Mouse (Mus musculus) ES-E14 (cell line): ENCODE measurements around the gene Med18. TPM values are rescaled to one million over a fixed set of nuclear protein-coding genes. Genes with fewer than 3 reads are reported as not detected.

ENCODE experiments used
- DNase-seq: peaks from one replicate; pipeline ENCODE4 v3.0.0-alpha.2; 2013; ENCODE audit warnings: low read depth, low spot score
- H3K27ac ChIP-seq: 2 replicates; pipeline ENCODE4 v1.5.1; 2012; ENCODE audit warnings: low read depth, mild to moderate bottlenecking, low read length, moderate library complexity, mixed read lengths; ENCODE audit not compliant: poor library complexity, insufficient read depth, severe bottlenecking
- H3K36me3 ChIP-seq: 2 replicates; pipeline ENCODE4 v1.6.1; 2012; ENCODE audit warnings: mild to moderate bottlenecking, low read length, moderate library complexity, mixed read lengths; ENCODE audit not compliant: control insufficient read depth, poor library complexity, insufficient read depth, severe bottlenecking
- H3K4me1 ChIP-seq, 2 experiments: fragments of 150-350 bp in 1 of 2; sonication (generic) in 1 of 2; 2 replicates each; pipeline ENCODE4 v1.6.1; 2012; ENCODE audit warnings: low read length in 2 of 2, mild to moderate bottlenecking in 1 of 2, mixed read lengths in 1 of 2; ENCODE audit not compliant: control insufficient read depth in 2 of 2, insufficient read depth in 2 of 2, poor library complexity in 1 of 2
- H3K4me3 ChIP-seq, 2 experiments: fragments of 150-350 bp in 1 of 2; sonication (generic) in 1 of 2; 2 replicates each; pipeline ENCODE4 v1.5.1; 2012; ENCODE audit warnings: low read length in 2 of 2, low read depth in 1 of 2, mild to moderate bottlenecking in 1 of 2, mixed read lengths in 1 of 2; ENCODE audit not compliant: insufficient read depth in 1 of 2, poor library complexity in 1 of 2, severe bottlenecking in 1 of 2
- H3K9ac ChIP-seq: 2 replicates; pipeline ENCODE4 v1.6.1; 2012; ENCODE audit warnings: low read depth, mild to moderate bottlenecking, low read length, mixed read lengths; ENCODE audit not compliant: poor library complexity, insufficient read depth, severe bottlenecking
- H3K9me3 ChIP-seq: fragments of 150-350 bp; sonication (generic); 2 replicates; pipeline ENCODE4 v1.6.1; 2012; ENCODE audit warnings: low read depth, mild to moderate bottlenecking, low read length; ENCODE audit not compliant: control insufficient read depth, insufficient read depth
- CHD2 ChIP-seq: IDR thresholded peaks from 2 replicates; pipeline ENCODE4 v1.6.1; 2014; ENCODE audit warnings: mild to moderate bottlenecking, low read depth, low read length, inconsistent platforms
- HCFC1 ChIP-seq: IDR thresholded peaks from 2 replicates; pipeline ENCODE4 v1.6.1; 2012; ENCODE audit warnings: low read length, inconsistent platforms, borderline replicate concordance; ENCODE audit not compliant: insufficient read depth
- MAFK ChIP-seq: IDR thresholded peaks from 2 replicates; pipeline ENCODE4 v1.6.1; 2014; ENCODE audit warnings: mild to moderate bottlenecking, low read depth, low read length, inconsistent platforms; ENCODE audit not compliant: insufficient read depth
- ZC3H11A ChIP-seq: IDR thresholded peaks from 2 replicates; pipeline ENCODE4 v1.6.1; 2012; ENCODE audit warnings: low read depth, mild to moderate bottlenecking, inconsistent platforms, low read length, borderline replicate concordance
- ZNF384 ChIP-seq: IDR thresholded peaks from 2 replicates; pipeline ENCODE4 v1.6.1; 2012; ENCODE audit warnings: low read depth, low read length, inconsistent platforms
- in situ Hi-C, 2 experiments: fragments of 600-800 bp; cut with MboI; formaldehyde crosslinking; loops; one replicate each; pipeline ENCODE4 v1.15.1; 2025; ENCODE audit warnings: low sequenced_read_pairs in 2 of 2, inconsistent platforms in 1 of 2; ENCODE audit not compliant: unreplicated experiment in 2 of 2
- total RNA-seq: library from RNA; depleted of rRNA; stranded (reverse); fragments of 300-350 nt; gene quantifications from 2 replicates; pipeline ENCODE4 v1.2.3, GENCODE M21; 2012

Gene Med18
- total RNA-seq, 1 experiment = 32.8 TPM

- peaks cover 19% of the 10 kb centered on the region for H3K36me3 ChIP-seq
- no peak for DNase-seq
- peak overlapping the region; percentile 92 to 94 for H3K4me3 ChIP-seq
- H3K27ac ChIP-seq = peak overlapping the region; percentile 31; the same call in 1 of the 2 replicates
- no peak for TF ChIP-seq ZC3H11A
- no peak for TF ChIP-seq HCFC1
- no peak for TF ChIP-seq CHD2
- TF ChIP-seq ZNF384 = no peak
- no peak for TF ChIP-seq MAFK
- in situ Hi-C loops = no loop called here
- H3K4me1 ChIP-seq = peaks cover 12 to 13% of the 10 kb centered on the region in 2 experiments; a peak in 3 of 4 replicates
- H3K9ac ChIP-seq = peak overlapping the region; percentile 92
- H3K9me3 ChIP-seq = no peaks in the 10 kb centered on the region
Observed at GRCm38 (mm10) chr4:132462836-132463235, 885 bp downstream of the Med18 start.

- peaks cover 23% of the 10 kb centered on the region for H3K36me3 ChIP-seq
Observed at GRCm38 (mm10) chr4:132460225-132460624, 3.5 kb downstream of the Med18 start.

GRCm38 (mm10) chr4:132455561-132455960, 8.2 kb downstream of the Med18 start:
- H3K27ac ChIP-seq = no peak overlapping the region
- no peak overlapping the region for H3K4me3 ChIP-seq
- no peak overlapping the region for H3K9ac ChIP-seq
- TF ChIP-seq HCFC1 (no peak), MAFK (no peak)
- peaks cover 7 to 9% of the 10 kb centered on the region in 2 experiments; a peak in 3 of 4 replicates for H3K4me1 ChIP-seq
- no peaks in the 10 kb centered on the region for H3K9me3 ChIP-seq
- in situ Hi-C loops = no loop called here
- H3K36me3 ChIP-seq = peaks cover 19% of the 10 kb centered on the region
- no peak for DNase-seq

More at GRCm38 (mm10) chr4:132460225-132460624, 3.5 kb downstream of the Med18 start:
- no peak overlapping the region for H3K9ac ChIP-seq
- peak overlapping the region in 1 of 2 experiments; percentile 38; a peak in 2 of 4 replicates for H3K4me3 ChIP-seq
- in situ Hi-C loops = no loop called here
- H3K27ac ChIP-seq = no peak overlapping the region
- no peaks in the 10 kb centered on the region for H3K9me3 ChIP-seq
- no peak for TF ChIP-seq ZC3H11A
- TF ChIP-seq CHD2 = no peak
- no peak for TF ChIP-seq MAFK
- no peak for TF ChIP-seq ZNF384
- TF ChIP-seq HCFC1 = no peak
- no peak for DNase-seq
- peaks cover 12 to 13% of the 10 kb centered on the region in 2 experiments; a peak in 3 of 4 replicates for H3K4me1 ChIP-seq

GRCm38 (mm10) chr4:132455146-132455545, 8.6 kb downstream of the Med18 start:
- H3K4me3 ChIP-seq = no peak overlapping the region
- no peak overlapping the region for H3K9ac ChIP-seq
- H3K9me3 ChIP-seq = no peaks in the 10 kb centered on the region
- TF ChIP-seq MAFK = no peak
- TF ChIP-seq CHD2 = no peak
- no peak for TF ChIP-seq ZC3H11A
- TF ChIP-seq HCFC1 = no peak
- no peak for TF ChIP-seq ZNF384
- peaks cover 19% of the 10 kb centered on the region for H3K36me3 ChIP-seq
- H3K27ac ChIP-seq = no peak overlapping the region
- DNase-seq = no peak
- H3K4me1 ChIP-seq = peaks cover 3 to 9% of the 10 kb centered on the region in 2 experiments; a peak in 2 of 4 replicates
- in situ Hi-C loops = no loop called here

GRCm38 (mm10) chr4:132454216-132454615, 9.5 kb downstream of the Med18 start:
- in situ Hi-C loops = no loop called here
- Histone ChIP-seq H3K9ac (no peak overlapping the region), H3K27ac (no peak overlapping the region), H3K4me3 (no peak overlapping the region), H3K36me3 (peaks cover 11% of the 10 kb centered on the region), H3K4me1 (peaks cover 0 to 4% of the 10 kb centered on the region in 2 experiments; a peak in 1 of 4 replicates), H3K9me3 (no peaks in the 10 kb centered on the region)
- no peak for TF ChIP-seq ZNF384
- TF ChIP-seq HCFC1 = no peak
- no peak for TF ChIP-seq ZC3H11A
- TF ChIP-seq MAFK = no peak
- TF ChIP-seq CHD2 = no peak
- no peak for DNase-seq
